Mouse (Mus musculus) embryonic facial prominence, embryonic 13.5 days (tissue): ENCODE results near the gene Smc3. TPM values are rescaled to one million over a fixed set of nuclear protein-coding genes. Genes with fewer than 3 reads are reported as not detected.
A peak's percentile ranks its signal among the peaks of the same experiment; 100 is the strongest.

Source experiments
- ATAC-seq: fragments of 200-750 bp; cut with Nextera tagmentation; 2 replicates; pipeline ENCODE4 v1.8.0; 2017; ENCODE audit warnings: low read depth; ENCODE audit not compliant: insufficient number of reproducible peaks, insufficient read depth, low FRiP score, low TSS enrichment
- H3K27ac ChIP-seq: fragments of 300-500 bp; sonication (generic); 2 replicates; pipeline ENCODE4 v1.5.1; 2015; ENCODE audit warnings: moderate library complexity, mild to moderate bottlenecking, inconsistent platforms
- H3K27me3 ChIP-seq: fragments of 300-500 bp; sonication (generic); 2 replicates; pipeline ENCODE4 v1.6.1; 2015; ENCODE audit warnings: mild to moderate bottlenecking, inconsistent platforms
- H3K36me3 ChIP-seq: fragments of 300-500 bp; sonication (generic); 2 replicates; pipeline ENCODE4 v1.6.1; 2015; ENCODE audit warnings: mild to moderate bottlenecking, inconsistent platforms
- H3K4me1 ChIP-seq: fragments of 300-500 bp; sonication (generic); 2 replicates; pipeline ENCODE4 v1.6.1; 2015; ENCODE audit warnings: inconsistent platforms
- H3K4me2 ChIP-seq: fragments of 300-500 bp; sonication (generic); 2 replicates; pipeline ENCODE4 v1.6.1; 2015; ENCODE audit warnings: moderate library complexity, mild to moderate bottlenecking, inconsistent platforms
- H3K4me3 ChIP-seq: fragments of 300-500 bp; sonication (generic); 2 replicates; pipeline ENCODE4 v1.5.1; 2015; ENCODE audit warnings: mild to moderate bottlenecking, inconsistent platforms
- H3K9ac ChIP-seq: fragments of 300-500 bp; sonication (generic); 2 replicates; pipeline ENCODE4 v1.6.1; 2015; ENCODE audit warnings: mild to moderate bottlenecking, inconsistent platforms
- H3K9me3 ChIP-seq: fragments of 300-500 bp; sonication (generic); 2 replicates; pipeline ENCODE4 v1.6.1; 2016; ENCODE audit warnings: inconsistent platforms
- WGBS: fragments of 180-500 bp; shearing (Covaris S2); methylation state at CpG from one replicate; pipeline ENCODE4 v1.1.7; 2015; ENCODE audit warnings: mixed read lengths; 5-methylcytosine and 5-hydroxymethylcytosine counted together
- polyA plus RNA-seq: library from polyadenylated mRNA; unstranded; fragments of >200 nt; fragmentation: Nextera tagmentation; extraction: Ambion mirVana; gene quantifications from 2 replicates; pipeline ENCODE4 v1.2.1, GENCODE M21; 2015

The Smc3 gene
- 87.2 and 89.2 TPM in 2 replicates for polyA plus RNA-seq

GRCm38 (mm10) chr19:53599757-53600539 lies at the start of gene Smc3:
TSS of gene Smc3 (plus strand) at chr19:53600398.
- H3K36me3 ChIP-seq = peaks cover 19% of the 10 kb centered on the region
- peak within 1 kb of the TSS; percentile 93 for H3K4me2 ChIP-seq
- under 1% methylated on average over 70 of the region's 70 CpGs for WGBS
- H3K27ac ChIP-seq = peak within 1 kb of the TSS; percentile 97
- H3K4me1 ChIP-seq = peaks cover 12% of the 10 kb centered on the region
- no peaks in the 10 kb centered on the region for H3K27me3 ChIP-seq
- no peaks in the 10 kb centered on the region for H3K9me3 ChIP-seq
- peak within 1 kb of the TSS; percentile 96 for H3K9ac ChIP-seq
- ATAC-seq = peak; percentile 97
- H3K4me3 ChIP-seq = peak within 1 kb of the TSS; percentile 95

GRCm38 (mm10) chr19:53550972-53551371 lies 49.2 kb upstream of the Smc3 start:
- ATAC-seq = no peak
- H3K36me3 ChIP-seq = no peaks in the 10 kb centered on the region
- no peak overlapping the region for H3K4me3 ChIP-seq
- no peak overlapping the region for H3K4me2 ChIP-seq
- H3K9me3 ChIP-seq = no peaks in the 10 kb centered on the region
- no peaks in the 10 kb centered on the region for H3K4me1 ChIP-seq
- 79% methylated on average over 12 of the region's 12 CpGs for WGBS
- H3K9ac ChIP-seq = no peak overlapping the region
- no peak overlapping the region for H3K27ac ChIP-seq
- H3K27me3 ChIP-seq = no peaks in the 10 kb centered on the region

GRCm38 (mm10) chr19:53552216-53552786 lies 47.9 kb upstream of the Smc3 start:
- 27% methylated on average over 10 of the region's 10 CpGs for WGBS

GRCm38 (mm10) chr19:53552795-53553194 lies 47.4 kb upstream of the Smc3 start:
- Histone ChIP-seq H3K4me2 (no peak overlapping the region), H3K4me3 (no peak overlapping the region), H3K27me3 (no peaks in the 10 kb centered on the region), H3K9me3 (no peaks in the 10 kb centered on the region), H3K36me3 (no peaks in the 10 kb centered on the region), H3K4me1 (peaks cover 9% of the 10 kb centered on the region), H3K9ac (no peak overlapping the region), H3K27ac (no peak overlapping the region)
- no peak for ATAC-seq
- WGBS = 56% methylated on average over 6 of the region's 6 CpGs

More at GRCm38 (mm10) chr19:53552216-53552786, 47.9 kb upstream of the Smc3 start:
- Histone ChIP-seq H3K4me3 (no peak overlapping the region), H3K27me3 (no peaks in the 10 kb centered on the region), H3K9ac (no peak overlapping the region), H3K9me3 (no peaks in the 10 kb centered on the region), H3K4me1 (peaks cover 5% of the 10 kb centered on the region), H3K4me2 (no peak overlapping the region), H3K36me3 (no peaks in the 10 kb centered on the region), H3K27ac (no peak overlapping the region)
- no peak for ATAC-seq

GRCm38 (mm10) chr19:53554402-53554801 lies 45.8 kb upstream of the Smc3 start:
- Histone ChIP-seq H3K4me3 (no peak overlapping the region), H3K27ac (no peak overlapping the region), H3K27me3 (no peaks in the 10 kb centered on the region), H3K9ac (no peak overlapping the region), H3K4me2 (no peak overlapping the region), H3K9me3 (no peaks in the 10 kb centered on the region), H3K4me1 (peaks cover 9% of the 10 kb centered on the region), H3K36me3 (no peaks in the 10 kb centered on the region)
- ATAC-seq = no peak
- 82% methylated on average over 11 of the region's 11 CpGs for WGBS

GRCm38 (mm10) chr19:53554981-53555616 lies 45.1 kb upstream of the Smc3 start:
- WGBS = 72% methylated on average over 5 of the region's 5 CpGs
- no peak overlapping the region for H3K27ac ChIP-seq
- no peak for ATAC-seq

GRCm38 (mm10) chr19:53556841-53557240 lies 43.4 kb upstream of the Smc3 start:
- H3K4me2 ChIP-seq = peak overlapping the region; percentile 54
- no peak overlapping the region for H3K27ac ChIP-seq
- no peaks in the 10 kb centered on the region for H3K36me3 ChIP-seq
- H3K9me3 ChIP-seq = no peaks in the 10 kb centered on the region
- 32% methylated on average over 6 of the region's 6 CpGs for WGBS
- H3K27me3 ChIP-seq = no peaks in the 10 kb centered on the region
- H3K4me3 ChIP-seq = no peak overlapping the region
- H3K9ac ChIP-seq = no peak overlapping the region
- peaks cover 9% of the 10 kb centered on the region for H3K4me1 ChIP-seq
- ATAC-seq = no peak

More at GRCm38 (mm10) chr19:53554981-53555616, 45.1 kb upstream of the Smc3 start:
- H3K4me2 ChIP-seq = no peak overlapping the region
- H3K4me1 ChIP-seq = peaks cover 9% of the 10 kb centered on the region
- no peak overlapping the region for H3K9ac ChIP-seq
- no peak overlapping the region for H3K4me3 ChIP-seq
- H3K9me3 ChIP-seq = no peaks in the 10 kb centered on the region
- H3K27me3 ChIP-seq = no peaks in the 10 kb centered on the region
- no peaks in the 10 kb centered on the region for H3K36me3 ChIP-seq

GRCm38 (mm10) chr19:53557267-53557936 lies 42.8 kb upstream of the Smc3 start:
- WGBS = 27% methylated on average over 20 of the region's 20 CpGs
- peaks cover 9% of the 10 kb centered on the region for H3K4me1 ChIP-seq
- no peaks in the 10 kb centered on the region for H3K36me3 ChIP-seq
- H3K9ac ChIP-seq = no peak overlapping the region
- H3K4me3 ChIP-seq = peak overlapping the region; percentile 26
- H3K9me3 ChIP-seq = no peaks in the 10 kb centered on the region
- H3K27ac ChIP-seq = no peak overlapping the region
- H3K27me3 ChIP-seq = no peaks in the 10 kb centered on the region
- peak; percentile 69; the same call in 1 of the 2 replicates for ATAC-seq
- peak overlapping the region; percentile 54 for H3K4me2 ChIP-seq

GRCm38 (mm10) chr19:53560436-53560835 lies 39.8 kb upstream of the Smc3 start:
- 87% methylated on average over 3 of the region's 3 CpGs for WGBS
- no peak overlapping the region for H3K27ac ChIP-seq
- no peak for ATAC-seq
- H3K9ac ChIP-seq = no peak overlapping the region
- no peaks in the 10 kb centered on the region for H3K9me3 ChIP-seq
- H3K4me1 ChIP-seq = peaks cover 9% of the 10 kb centered on the region
- H3K4me2 ChIP-seq = no peak overlapping the region
- H3K36me3 ChIP-seq = no peaks in the 10 kb centered on the region
- H3K27me3 ChIP-seq = no peaks in the 10 kb centered on the region
- no peak overlapping the region for H3K4me3 ChIP-seq

- no peak for ATAC-seq
- Histone ChIP-seq H3K4me1 (no peaks in the 10 kb centered on the region), H3K9ac (no peak overlapping the region), H3K27ac (no peak overlapping the region), H3K27me3 (no peaks in the 10 kb centered on the region), H3K4me3 (no peak overlapping the region), H3K9me3 (no peaks in the 10 kb centered on the region), H3K36me3 (no peaks in the 10 kb centered on the region), H3K4me2 (no peak overlapping the region)
- WGBS = 54% methylated on average over 4 of the region's 4 CpGs
These were observed 36.0 kb upstream of the Smc3 start for GRCm38 (mm10) chr19:53564174-53564573.

GRCm38 (mm10) chr19:53565565-53566277 lies 34.5 kb upstream of the Smc3 start:
- H3K4me1 ChIP-seq = no peaks in the 10 kb centered on the region
- H3K27ac ChIP-seq = no peak overlapping the region
- H3K4me2 ChIP-seq = no peak overlapping the region
- no peak overlapping the region for H3K9ac ChIP-seq
- no peaks in the 10 kb centered on the region for H3K36me3 ChIP-seq
- H3K9me3 ChIP-seq = no peaks in the 10 kb centered on the region
- no peak for ATAC-seq
- H3K27me3 ChIP-seq = no peaks in the 10 kb centered on the region
- 93% methylated on average over 14 of the region's 14 CpGs for WGBS
- H3K4me3 ChIP-seq = no peak overlapping the region
